Mouse (Mus musculus) cerebellum, adult 2 months (tissue): ENCODE results near the gene Specc1l. TPM values are rescaled to one million over a fixed set of nuclear protein-coding genes. Genes with fewer than 3 reads are reported as not detected.
A peak's percentile ranks its signal among the peaks of the same experiment; 100 is the strongest.

Source experiments
- DNase-seq, 2 experiments: peaks; one replicate each; pipeline ENCODE4 v3.0.0; 2021
- H3K27ac ChIP-seq: fragments of 200-500 bp; 2 replicates; pipeline ENCODE4 v1.5.1; 2012; ENCODE audit warnings: low read length, control low read depth, inconsistent platforms; ENCODE audit not compliant: insufficient read depth
- H3K27me3 ChIP-seq: fragments of 200-500 bp; 2 replicates; pipeline ENCODE4 v1.6.1; 2012; ENCODE audit warnings: inconsistent platforms, mild to moderate bottlenecking, low read length, moderate library complexity; ENCODE audit not compliant: control insufficient read depth, insufficient read depth
- H3K4me1 ChIP-seq: fragments of 200-500 bp; 2 replicates; pipeline ENCODE4 v1.6.1; 2011; ENCODE audit warnings: low read length; ENCODE audit not compliant: control insufficient read depth, insufficient read depth
- H3K4me3 ChIP-seq: fragments of 200-500 bp; replicated peaks from 2 replicates; pipeline ENCODE3; 2011; ENCODE audit warnings: mild to moderate bottlenecking, low read depth, low read length, control low read depth; ENCODE audit not compliant: insufficient read depth
- CTCF ChIP-seq: fragments of 200-500 bp; IDR thresholded peaks from 2 replicates; pipeline ENCODE4 v1.5.1; 2011; ENCODE audit warnings: low read depth, mild to moderate bottlenecking, control low read depth, low read length, moderate library complexity, borderline replicate concordance; ENCODE audit not compliant: insufficient read depth
- POLR2A ChIP-seq: fragments of 200-500 bp; IDR thresholded peaks from 2 replicates; pipeline ENCODE4 v1.6.1; 2011; ENCODE audit warnings: low read length, control low read depth, borderline replicate concordance; ENCODE audit not compliant: insufficient read depth
- WGBS: fragments of 180-500 bp; shearing (Covaris S2); methylation state at CpG from one replicate; pipeline ENCODE4 v1.1.7; 2018; 5-methylcytosine and 5-hydroxymethylcytosine counted together
- polyA plus RNA-seq: library from polyadenylated mRNA; depleted of rRNA; stranded (reverse); fragments of >200 nt; gene quantifications from 2 replicates; pipeline ENCODE4 v1.2.3, GENCODE M21; 2012; rRNA removed

The Specc1l gene
- polyA plus RNA-seq: 34.1 and 34.9 TPM in 2 replicates

DNA sequence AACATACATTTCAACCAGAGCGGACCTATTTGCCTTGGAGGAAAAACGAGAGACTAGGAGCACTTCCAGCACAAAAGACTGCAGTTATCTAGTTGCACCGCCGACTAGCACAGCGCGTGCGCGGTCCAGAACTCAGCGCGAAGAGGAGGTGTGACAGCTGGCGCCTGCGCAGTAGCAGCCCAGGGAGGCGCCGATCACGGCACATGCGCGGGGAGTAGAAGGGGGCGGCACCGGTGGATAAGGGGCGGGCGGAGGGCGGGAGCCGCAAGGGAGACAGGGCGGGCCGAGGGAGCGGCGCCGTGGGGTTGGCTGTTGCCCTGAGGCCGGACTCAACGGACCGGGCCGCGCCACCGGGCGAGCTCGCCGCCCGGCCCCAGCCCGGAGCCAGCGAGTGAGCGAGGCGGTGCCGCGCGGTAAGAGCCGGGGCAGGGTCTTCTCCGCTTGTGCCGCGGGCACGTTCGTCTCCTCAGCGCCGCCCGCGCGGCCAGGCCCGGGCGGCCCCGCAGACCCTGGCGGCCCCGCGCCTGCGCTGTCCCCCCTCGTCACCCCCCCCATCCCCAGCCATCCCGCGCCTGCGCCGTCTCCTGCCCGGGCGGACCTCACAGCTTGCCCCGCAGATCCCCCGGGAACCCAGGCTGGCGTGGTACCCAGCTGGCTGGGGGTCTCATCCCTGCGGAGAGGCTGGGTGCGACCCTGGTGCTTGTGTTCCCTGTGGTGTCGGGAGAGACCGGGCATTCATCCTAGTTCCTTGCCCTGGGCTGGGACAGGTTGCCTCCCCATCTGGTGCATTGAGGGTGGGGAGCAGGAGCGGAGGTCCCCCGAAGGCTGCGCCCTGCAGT is at the start of gene Specc1l:
TSS of gene Specc1l (plus strand) at position 267 of the 839 bp plus-strand sequence.
- TF ChIP-seq CTCF (no peak), POLR2A (peak; percentile 98)
- DNase-seq: peak; percentile 97 to 98
- Histone ChIP-seq H3K27ac (peak within 1 kb of the TSS; percentile 74), H3K4me1 (peaks cover 3% of the 10 kb centered on the region; the same call in 1 of the 2 replicates), H3K27me3 (no peaks in the 10 kb centered on the region), H3K4me3 (peak within 1 kb of the TSS; percentile 72)
- under 1% methylated on average over 80 of the region's 80 CpGs for WGBS

DNA sequence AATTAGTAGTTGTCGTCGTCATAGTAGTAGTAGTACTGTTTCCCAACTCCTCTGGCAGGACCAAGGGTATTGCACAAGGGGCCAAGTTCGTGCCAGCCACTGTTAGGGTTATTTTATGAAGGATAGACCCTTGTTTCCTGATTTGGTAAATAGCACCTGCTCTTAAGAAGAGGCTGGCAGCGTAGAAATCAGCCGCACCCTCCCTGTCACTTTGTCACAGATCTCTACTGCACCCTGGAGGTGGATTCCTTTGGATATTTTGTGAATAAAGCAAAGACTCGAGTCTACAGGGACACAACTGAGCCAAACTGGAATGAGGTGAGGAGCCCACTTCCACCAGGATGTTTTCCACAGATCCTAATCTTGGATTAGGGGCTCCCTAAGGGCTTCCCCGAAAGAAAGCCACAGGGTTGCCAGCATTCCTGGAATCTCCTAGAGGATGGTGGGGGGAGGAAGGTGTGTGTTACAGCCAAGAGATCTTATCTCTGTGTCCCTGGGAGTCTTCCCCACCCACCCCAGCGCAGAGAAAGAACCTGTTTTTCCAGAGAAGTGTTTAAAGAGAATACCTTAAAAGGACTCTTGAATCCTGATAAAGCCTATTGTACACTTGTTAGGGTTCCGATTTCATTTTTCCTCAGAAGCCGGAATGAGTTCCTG is 45.9 kb upstream of the Specc1l start:
- WGBS: 82% methylated on average over 10 of the region's 10 CpGs
- DNase-seq: no peak
- Histone ChIP-seq H3K27me3 (no peaks in the 10 kb centered on the region), H3K27ac (no peak overlapping the region), H3K4me3 (no peak overlapping the region), H3K4me1 (no peaks in the 10 kb centered on the region; the same call in 1 of the 2 replicates)
- TF ChIP-seq CTCF (no peak), POLR2A (no peak)

DNA sequence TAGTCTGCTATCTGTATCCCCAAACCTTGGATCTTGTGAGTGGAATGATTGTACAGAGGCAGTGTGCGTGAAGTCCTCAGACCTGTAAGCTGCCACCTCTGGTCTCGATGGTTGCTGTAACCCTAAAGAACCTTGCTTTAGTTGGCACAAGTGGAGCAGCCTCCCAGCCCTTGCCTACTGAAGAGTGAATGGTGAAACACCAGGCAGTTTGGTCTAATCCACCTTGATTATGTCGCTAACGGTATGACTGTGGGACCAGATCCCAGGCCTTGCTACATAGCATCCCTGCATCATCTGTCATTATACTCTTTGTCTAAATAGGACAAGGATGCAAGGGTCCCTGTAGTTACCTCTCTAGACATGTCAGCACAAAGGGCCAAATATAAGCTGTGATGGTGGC is 45.3 kb upstream of the Specc1l start:
- Histone ChIP-seq H3K4me3 (no peak overlapping the region), H3K4me1 (no peaks in the 10 kb centered on the region; the same call in 1 of the 2 replicates), H3K27me3 (no peaks in the 10 kb centered on the region), H3K27ac (no peak overlapping the region)
- WGBS: 94% methylated on average over 4 of the region's 4 CpGs
- DNase-seq: no peak
- TF ChIP-seq CTCF (no peak), POLR2A (no peak)

DNA sequence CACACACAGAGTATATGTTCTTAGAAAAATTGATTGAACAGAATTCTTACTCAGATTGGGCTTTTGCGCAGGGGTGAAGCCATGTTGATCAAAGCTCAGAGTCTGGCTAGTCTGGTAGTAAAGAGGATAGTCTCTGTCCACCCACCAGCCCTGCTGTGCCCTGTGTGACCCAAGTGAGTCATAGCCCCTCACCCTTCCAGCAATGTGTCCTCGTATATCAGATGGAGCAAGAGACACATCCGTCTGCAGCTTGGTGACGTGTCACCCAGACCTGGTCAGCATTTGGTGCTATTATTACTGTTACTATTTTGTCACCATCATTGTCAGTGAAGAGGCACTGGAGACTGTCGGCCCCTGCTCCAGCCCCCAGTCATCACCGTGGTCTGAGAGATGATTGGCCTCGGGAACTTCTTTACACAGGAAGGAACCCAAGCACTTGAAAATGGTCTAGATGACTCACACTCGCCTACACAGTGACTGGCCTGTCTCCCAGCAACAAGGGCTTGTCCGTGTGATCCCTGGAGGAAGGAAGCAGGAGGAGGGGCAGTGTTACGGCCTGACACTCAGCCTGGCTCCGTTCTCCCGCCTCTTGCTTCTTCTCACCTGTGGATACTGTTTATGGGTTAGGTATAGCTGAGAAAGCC is 41.5 kb upstream of the Specc1l start:
- no peaks in the 10 kb centered on the region; the same call in 1 of the 2 replicates for H3K4me1 ChIP-seq
- no peak for TF ChIP-seq CTCF
- no peak for TF ChIP-seq POLR2A
- WGBS: 75% methylated on average over 12 of the region's 12 CpGs
- H3K27ac ChIP-seq: no peak overlapping the region
- no peak overlapping the region for H3K4me3 ChIP-seq
- no peaks in the 10 kb centered on the region for H3K27me3 ChIP-seq
- no peak for DNase-seq

DNA sequence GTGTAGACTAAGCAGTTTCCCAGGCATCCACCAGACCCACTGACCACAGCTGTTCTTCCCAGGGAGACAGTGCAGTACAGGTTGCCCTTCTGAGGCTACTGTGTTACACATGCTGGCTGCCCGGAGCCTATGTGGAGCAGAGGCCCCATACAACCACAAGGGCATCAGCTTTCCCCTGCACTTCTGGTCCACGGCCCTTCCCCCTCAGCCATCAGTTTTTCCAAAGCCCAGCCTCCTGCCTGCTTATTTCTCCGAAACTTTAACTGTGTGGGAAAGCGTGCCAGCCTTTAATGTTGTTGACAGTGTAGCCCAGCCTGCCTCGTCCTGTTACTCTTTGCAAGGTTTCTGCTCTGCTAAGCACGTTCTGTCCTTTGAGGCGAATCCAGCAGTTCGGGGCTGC is 38.8 kb upstream of the Specc1l start:
- Histone ChIP-seq H3K4me1 (no peaks in the 10 kb centered on the region; the same call in 1 of the 2 replicates), H3K27ac (no peak overlapping the region), H3K27me3 (no peaks in the 10 kb centered on the region), H3K4me3 (no peak overlapping the region)
- TF ChIP-seq CTCF (no peak), POLR2A (no peak)
- DNase-seq: no peak
- WGBS: 68% methylated on average over 8 of the region's 8 CpGs

DNA sequence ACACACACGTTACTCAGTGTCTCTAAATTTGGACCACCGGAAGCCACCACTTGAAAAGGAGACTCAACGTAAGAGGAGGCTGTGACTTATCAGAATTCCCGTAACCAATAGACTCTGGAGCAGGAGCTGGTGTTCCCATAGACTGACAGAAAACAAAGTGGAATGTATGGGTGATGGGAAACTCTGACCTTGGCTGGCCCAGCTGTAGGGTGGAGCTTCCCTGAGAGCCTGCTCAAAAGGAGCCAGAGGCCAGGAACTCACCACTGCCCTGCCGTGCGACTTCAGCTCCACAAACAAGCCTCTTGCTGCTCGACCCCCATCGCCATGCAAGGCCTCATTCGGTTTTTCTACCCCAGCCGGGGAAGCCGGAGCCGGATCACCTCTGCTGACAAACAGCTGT is 38.2 kb upstream of the Specc1l start:
- H3K4me1 ChIP-seq: no peaks in the 10 kb centered on the region; the same call in 1 of the 2 replicates

DNA sequence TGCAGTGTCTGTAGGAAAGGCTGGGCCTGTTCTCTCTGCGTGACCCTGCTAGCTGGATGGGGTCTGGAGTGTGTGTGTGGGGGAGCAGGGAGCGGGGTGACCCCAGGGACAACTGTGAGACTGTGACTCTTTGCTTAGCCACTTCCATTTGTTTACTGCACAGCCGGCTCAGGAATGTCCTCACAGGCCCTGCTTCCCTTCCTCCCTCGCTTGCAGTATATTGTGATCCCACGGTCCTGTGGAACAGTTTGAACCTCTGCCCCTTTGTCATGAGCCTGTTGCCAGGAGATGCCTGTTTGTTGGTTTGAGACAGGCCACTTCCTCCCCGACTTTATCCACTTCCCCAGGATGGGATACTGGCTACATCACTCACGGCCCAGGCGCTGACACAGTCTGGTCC is 35.4 kb upstream of the Specc1l start:
- WGBS: 86% methylated on average over 8 of the region's 8 CpGs
- no peaks in the 10 kb centered on the region for H3K4me1 ChIP-seq
- H3K27ac ChIP-seq: no peak overlapping the region
- no peak overlapping the region for H3K4me3 ChIP-seq
- TF ChIP-seq CTCF: no peak
- TF ChIP-seq POLR2A: no peak
- DNase-seq: no peak
- H3K27me3 ChIP-seq: no peaks in the 10 kb centered on the region

More for the DNA sequence above, 38.2 kb upstream of the Specc1l start:
- 81% methylated on average over 12 of the region's 12 CpGs for WGBS
- TF ChIP-seq POLR2A (no peak), CTCF (no peak)
- no peak overlapping the region for H3K27ac ChIP-seq
- DNase-seq: peak in 1 of 2 experiments; percentile 5
- H3K4me3 ChIP-seq: no peak overlapping the region
- H3K27me3 ChIP-seq: no peaks in the 10 kb centered on the region
